Mouse (Mus musculus): ENCODE measurements around the gene Hcrt. TPM values are rescaled to one million over a fixed set of nuclear protein-coding genes. Genes with fewer than 3 reads are reported as not detected.
"Not testable (repeated sequence)": the region's sequence is repeated elsewhere in the genome, so short reads cannot be mapped to it uniquely, and the experiment has no call there.

Gene Hcrt
- polyA plus RNA-seq (2015; fragmentation: Nextera tagmentation; extraction: Ambion mirVana): not detected in 2 replicates

GRCm38 (mm10) chr11:100762831-100763230 is at the start of gene Hcrt:
Gene Hcrt (minus strand): TSS chr11:100762931.
- Histone ChIP-seq H3K36me3 (no peaks in the 10 kb centered on the region), H3K9ac (no peak within 1 kb of the TSS), H3K27ac (no peak within 1 kb of the TSS), H3K9me3 (no peaks in the 10 kb centered on the region), H3K27me3 (peaks cover 49% of the 10 kb centered on the region), H3K4me3 (peak within 1 kb of the TSS; percentile 36), H3K4me1 (peaks cover 19% of the 10 kb centered on the region), H3K4me2 (peak within 1 kb of the TSS; percentile 60)
- 85% methylated on average over 7 of the region's 7 CpGs for WGBS
- no peak for ATAC-seq (ENCODE audit: insufficient number of reproducible peaks, low FRiP score, low TSS enrichment, low read depth)

- H3K27me3 ChIP-seq: no peaks in the 10 kb centered on the region
- H3K9me3 ChIP-seq: no peaks in the 10 kb centered on the region
- H3K4me2 ChIP-seq: no peak overlapping the region
- 64% methylated on average over 2 of the region's 2 CpGs for WGBS
- H3K4me3 ChIP-seq: no peak overlapping the region
- peaks cover 9% of the 10 kb centered on the region for H3K4me1 ChIP-seq
- H3K36me3 ChIP-seq: no peaks in the 10 kb centered on the region
- ATAC-seq (ENCODE audit: insufficient number of reproducible peaks, low FRiP score, low TSS enrichment, low read depth): no peak
- no peak overlapping the region for H3K9ac ChIP-seq
- peak overlapping the region; percentile 17 for H3K27ac ChIP-seq
These were observed 48.4 kb upstream of the Hcrt start for GRCm38 (mm10) chr11:100811132-100811531.

DNA sequence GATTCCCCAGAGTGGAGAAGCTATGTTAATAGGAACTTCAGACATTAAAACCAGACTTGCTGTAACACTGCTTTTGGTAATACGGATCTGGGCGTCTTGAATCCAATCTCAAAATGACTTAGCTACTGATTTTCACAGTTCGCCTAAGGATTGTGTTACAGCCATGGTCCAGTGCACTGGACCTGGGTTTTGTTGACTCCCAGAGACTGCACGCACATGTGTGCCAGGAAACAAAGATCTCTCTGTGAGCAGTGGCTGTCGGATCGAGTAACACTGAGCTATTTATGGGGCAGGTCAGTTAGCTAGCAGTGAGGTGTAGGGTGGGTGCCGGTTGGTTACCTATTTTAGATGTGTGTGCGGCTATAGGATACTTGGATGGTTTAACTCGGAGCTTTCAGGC is 47.8 kb upstream of the Hcrt start:
- Histone ChIP-seq H3K9me3 (no peaks in the 10 kb centered on the region), H3K4me2 (no peak overlapping the region), H3K27me3 (no peaks in the 10 kb centered on the region), H3K27ac (peak overlapping the region; percentile 17), H3K4me3 (no peak overlapping the region), H3K36me3 (peaks cover 2% of the 10 kb centered on the region), H3K9ac (no peak overlapping the region), H3K4me1 (peaks cover 9% of the 10 kb centered on the region)
- peak; percentile 44; the same call in 1 of the 2 replicates for ATAC-seq (ENCODE audit: insufficient number of reproducible peaks, low FRiP score, low TSS enrichment, low read depth)
- WGBS: 49% methylated on average over 9 of the region's 9 CpGs

- Histone ChIP-seq H3K36me3 (peaks cover 39% of the 10 kb centered on the region), H3K4me3 (no peak overlapping the region), H3K27me3 (no peaks in the 10 kb centered on the region), H3K4me1 (peaks cover 9% of the 10 kb centered on the region), H3K4me2 (no peak overlapping the region), H3K9me3 (no peaks in the 10 kb centered on the region), H3K9ac (no peak overlapping the region), H3K27ac (no peak overlapping the region; the same call in 1 of the 2 replicates)
- no peak for ATAC-seq (ENCODE audit: insufficient number of reproducible peaks, low FRiP score, low TSS enrichment, low read depth)
- 60% methylated on average over 20 of the region's 20 CpGs for WGBS
These were observed 43.9 kb upstream of the Hcrt start for GRCm38 (mm10) chr11:100806380-100807305.

GRCm38 (mm10) chr11:100805535-100805934 is 42.8 kb upstream of the Hcrt start:
- H3K4me1 ChIP-seq: peaks cover 6% of the 10 kb centered on the region
- no peak for ATAC-seq (ENCODE audit: insufficient number of reproducible peaks, low FRiP score, low TSS enrichment, low read depth)
- no peaks in the 10 kb centered on the region for H3K27me3 ChIP-seq
- no peak overlapping the region for H3K4me2 ChIP-seq
- H3K9ac ChIP-seq: no peak overlapping the region
- no peak overlapping the region for H3K27ac ChIP-seq
- no peaks in the 10 kb centered on the region for H3K9me3 ChIP-seq
- H3K4me3 ChIP-seq: no peak overlapping the region
- H3K36me3 ChIP-seq: peaks cover 50% of the 10 kb centered on the region
- WGBS: 71% methylated on average over 7 of the region's 7 CpGs

- Histone ChIP-seq H3K4me1 (peaks cover 3% of the 10 kb centered on the region; the same call in 1 of the 2 replicates), H3K9me3 (no peaks in the 10 kb centered on the region), H3K4me2 (no peak overlapping the region), H3K27me3 (no peaks in the 10 kb centered on the region), H3K27ac (no peak overlapping the region), H3K9ac (no peak overlapping the region), H3K4me3 (no peak overlapping the region), H3K36me3 (peaks cover 59% of the 10 kb centered on the region)
- ATAC-seq (ENCODE audit: insufficient number of reproducible peaks, low FRiP score, low TSS enrichment, low read depth): no peak
- WGBS: 93% methylated on average over 10 of the region's 10 CpGs
These were observed 41.7 kb upstream of the Hcrt start for GRCm38 (mm10) chr11:100804409-100804808.

- H3K36me3 ChIP-seq: peaks cover 69% of the 10 kb centered on the region
These were observed 36.7 kb upstream of the Hcrt start for GRCm38 (mm10) chr11:100799426-100799825.

GRCm38 (mm10) chr11:100796585-100796984 is 33.9 kb upstream of the Hcrt start:
- H3K4me2 ChIP-seq: no peak overlapping the region
- 69% methylated on average over 8 of the region's 8 CpGs for WGBS
- ATAC-seq (ENCODE audit: insufficient number of reproducible peaks, low FRiP score, low TSS enrichment, low read depth): no peak
- H3K36me3 ChIP-seq: peaks cover 44% of the 10 kb centered on the region
- no peaks in the 10 kb centered on the region for H3K27me3 ChIP-seq
- H3K9me3 ChIP-seq: no peaks in the 10 kb centered on the region
- no peak overlapping the region for H3K27ac ChIP-seq
- H3K4me1 ChIP-seq: peaks cover 3% of the 10 kb centered on the region; the same call in 1 of the 2 replicates
- no peak overlapping the region for H3K4me3 ChIP-seq
- H3K9ac ChIP-seq: no peak overlapping the region

More at GRCm38 (mm10) chr11:100799426-100799825, 36.7 kb upstream of the Hcrt start:
- no peak for ATAC-seq (ENCODE audit: insufficient number of reproducible peaks, low FRiP score, low TSS enrichment, low read depth)
- no peak overlapping the region for H3K27ac ChIP-seq
- H3K27me3 ChIP-seq: no peaks in the 10 kb centered on the region
- H3K4me3 ChIP-seq: no peak overlapping the region
- H3K9ac ChIP-seq: no peak overlapping the region
- WGBS: 61% methylated on average over 5 of the region's 5 CpGs
- H3K4me1 ChIP-seq: no peaks in the 10 kb centered on the region
- H3K9me3 ChIP-seq: no peaks in the 10 kb centered on the region
- H3K4me2 ChIP-seq: no peak overlapping the region

DNA sequence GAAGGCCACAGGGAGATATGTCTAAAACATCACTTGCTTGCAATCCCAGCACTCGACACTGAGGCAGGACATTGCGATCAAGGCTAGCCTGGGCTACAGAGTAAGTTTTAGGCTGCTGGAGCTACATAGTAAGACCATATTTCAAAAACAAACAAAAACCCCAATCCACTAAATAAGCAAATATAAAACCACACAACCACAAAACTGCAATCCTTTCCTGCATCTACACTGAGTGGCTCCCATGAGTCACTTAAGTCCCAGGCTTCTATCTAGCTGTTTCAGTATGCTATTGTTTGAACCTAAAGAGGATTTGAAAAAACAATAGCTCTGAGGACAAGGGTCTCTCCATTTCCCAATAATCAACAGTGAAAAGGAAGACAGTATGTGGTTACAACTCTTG is 32.7 kb upstream of the Hcrt start:
- no peak overlapping the region for H3K27ac ChIP-seq
- H3K4me2 ChIP-seq: no peak overlapping the region
- H3K36me3 ChIP-seq: peaks cover 41% of the 10 kb centered on the region
- H3K9ac ChIP-seq: no peak overlapping the region
- peaks cover 12% of the 10 kb centered on the region for H3K4me1 ChIP-seq
- H3K9me3 ChIP-seq: no peaks in the 10 kb centered on the region
- no peaks in the 10 kb centered on the region for H3K27me3 ChIP-seq
- H3K4me3 ChIP-seq: no peak overlapping the region
- no peak for ATAC-seq (ENCODE audit: insufficient number of reproducible peaks, low FRiP score, low TSS enrichment, low read depth)
- WGBS: 95% methylated on average over 2 of the region's 2 CpGs

- Histone ChIP-seq H3K9ac (no peak overlapping the region), H3K27ac (peak overlapping the region; percentile 80)
These were observed 28.8 kb upstream of the Hcrt start for GRCm38 (mm10) chr11:100791457-100792049.

DNA sequence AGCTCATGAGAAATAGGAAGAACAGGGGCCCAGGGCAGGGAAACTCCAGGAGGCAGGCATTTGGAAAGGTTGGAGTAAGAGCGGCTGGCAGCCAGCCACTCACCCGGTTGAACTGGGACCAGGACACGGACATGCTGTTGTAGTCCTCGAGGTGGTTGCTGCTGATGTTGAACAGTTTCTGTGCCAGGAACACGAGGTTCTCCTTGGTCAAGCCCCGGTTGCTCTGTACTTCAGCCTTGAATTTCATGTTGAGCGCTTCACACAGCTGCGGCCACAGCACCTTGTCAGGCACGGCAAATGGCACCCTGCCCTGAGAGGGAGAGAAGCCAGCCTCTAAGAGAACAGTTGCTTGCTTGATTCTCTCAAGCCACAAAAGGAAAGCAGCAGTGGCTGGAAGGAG is 27.9 kb upstream of the Hcrt start:
- 65% methylated on average over 9 of the region's 9 CpGs for WGBS
- H3K4me3 ChIP-seq; H3K9ac ChIP-seq; H3K27me3 ChIP-seq; H3K4me2 ChIP-seq; ATAC-seq (ENCODE audit: insufficient number of reproducible peaks, low FRiP score, low TSS enrichment, low read depth); H3K9me3 ChIP-seq: not testable (repeated sequence)
- Histone ChIP-seq H3K27ac (peak overlapping the region; percentile 80), H3K4me1 (peaks cover 20% of the 10 kb centered on the region), H3K36me3 (peaks cover 47% of the 10 kb centered on the region)

More at GRCm38 (mm10) chr11:100791457-100792049, 28.8 kb upstream of the Hcrt start:
- H3K4me1 ChIP-seq: peaks cover 20% of the 10 kb centered on the region
- no peaks in the 10 kb centered on the region for H3K9me3 ChIP-seq
- no peak overlapping the region for H3K4me3 ChIP-seq
- H3K4me2 ChIP-seq: no peak overlapping the region
- peak; percentile 74 for ATAC-seq (ENCODE audit: insufficient number of reproducible peaks, low FRiP score, low TSS enrichment, low read depth)
- H3K27me3 ChIP-seq: no peaks in the 10 kb centered on the region
- peaks cover 46% of the 10 kb centered on the region for H3K36me3 ChIP-seq
- 82% methylated on average over 2 of the region's 2 CpGs for WGBS

GRCm38 (mm10) chr11:100789702-100790101 is 27.0 kb upstream of the Hcrt start:
- H3K27me3 ChIP-seq: no peaks in the 10 kb centered on the region
- peaks cover 44% of the 10 kb centered on the region for H3K36me3 ChIP-seq
- H3K4me2 ChIP-seq: no peak overlapping the region
- ATAC-seq (ENCODE audit: insufficient number of reproducible peaks, low FRiP score, low TSS enrichment, low read depth): no peak
- peak overlapping the region; percentile 54 for H3K27ac ChIP-seq
- H3K9ac ChIP-seq: no peak overlapping the region
- WGBS: 66% methylated on average over 3 of the region's 3 CpGs
- no peak overlapping the region for H3K4me3 ChIP-seq
- H3K4me1 ChIP-seq: peaks cover 20% of the 10 kb centered on the region
- H3K9me3 ChIP-seq: no peaks in the 10 kb centered on the region
